Mouse (Mus musculus): Measurements from ENCODE around the gene Gucy1b2. TPM values are rescaled to one million over a fixed set of nuclear protein-coding genes. Genes with fewer than 3 reads are reported as not detected.

Gucy1b2 gene
- polyA plus RNA-seq, 1 experiment, result not detected

DNA sequence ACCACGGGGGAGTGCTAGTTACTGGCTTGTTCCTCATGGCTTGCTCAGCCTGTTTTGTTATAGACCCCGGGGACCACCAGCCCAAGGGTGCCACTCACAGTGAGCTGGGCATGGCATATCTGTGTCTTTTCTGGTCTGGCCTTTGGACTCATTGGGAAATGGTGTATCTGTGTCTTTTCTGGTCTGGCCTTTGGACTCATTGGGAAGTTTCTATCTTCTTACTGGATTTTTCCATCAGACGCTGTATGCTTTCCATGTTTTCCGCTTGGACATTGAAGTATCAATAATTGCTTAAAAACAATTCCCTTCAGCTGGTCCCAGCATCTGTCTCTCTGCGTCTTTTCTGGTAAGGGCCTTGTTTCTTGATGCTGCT, 12.7 kb upstream of the Gucy1b2 start:
- Histone ChIP-seq H3ac (ENCODE audit: control insufficient read depth, insufficient read length) (no peak overlapping the region), H3K4me2 (ENCODE audit: low read depth) (no peak overlapping the region), H3K36me3 (ENCODE audit: control insufficient read depth, insufficient read depth) (no peaks in the 10 kb centered on the region)

DNA sequence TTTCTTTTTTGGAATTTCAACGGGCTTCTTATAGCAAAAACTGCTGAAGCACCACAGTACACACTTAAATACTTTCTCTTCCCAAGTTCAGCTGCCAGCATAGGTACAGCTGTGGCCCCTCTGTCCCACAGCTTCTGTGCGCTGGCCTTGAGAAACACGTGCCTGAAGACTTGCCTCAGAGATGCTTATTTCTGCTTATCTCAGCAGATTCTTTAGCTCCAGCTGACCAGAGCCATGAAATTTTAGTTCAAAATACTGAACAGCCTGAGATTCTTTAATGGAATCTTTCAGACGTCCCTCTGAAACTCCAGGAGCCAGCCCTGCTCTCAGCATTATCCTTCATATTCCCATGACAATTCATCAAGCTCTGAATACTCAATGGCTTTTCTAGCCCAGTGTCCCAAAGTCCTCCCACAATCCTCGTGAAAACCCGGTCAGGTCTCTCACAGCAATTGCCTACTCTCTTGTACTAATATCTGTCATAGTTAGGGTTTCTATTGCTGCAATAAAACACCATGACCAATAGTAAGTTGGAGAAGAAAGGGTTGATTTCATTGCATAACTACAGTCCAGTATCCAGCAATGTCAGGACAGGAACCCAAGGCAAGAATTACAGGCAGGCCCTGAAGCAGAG, 12.1 kb upstream of the Gucy1b2 start:
- no peak for TF ChIP-seq TCF12 (IDR thresholded peaks at IDR 0.05; ENCODE audit: insufficient read depth, poor library complexity, severe bottlenecking)
- no peak for TF ChIP-seq TCF3 (IDR thresholded peaks at IDR 0.05; ENCODE audit: insufficient read length, low read depth)
- no peak for TF ChIP-seq MYOG (IDR thresholded peaks at IDR 0.05; ENCODE audit: control insufficient read depth in 1 of 3, insufficient read depth in 1 of 3, insufficient read length in 2 of 3, low read depth in 2 of 3)
- peaks cover 5% of the 10 kb centered on the region for H3K27me3 ChIP-seq (ENCODE audit: control insufficient read depth, insufficient read depth, insufficient read length)
- H3K36me3 ChIP-seq (ENCODE audit: control insufficient read depth, insufficient read depth), result no peaks in the 10 kb centered on the region
- H3K79me2 ChIP-seq (ENCODE audit: control insufficient read depth, insufficient read depth), result no peaks in the 10 kb centered on the region
- no peak overlapping the region for H3K4me2 ChIP-seq (ENCODE audit: low read depth)
- H3K4me3 ChIP-seq, result no peak overlapping the region
- no peak overlapping the region for H3ac ChIP-seq (ENCODE audit: control insufficient read depth, insufficient read length)

More for the DNA sequence above, 12.7 kb upstream of the Gucy1b2 start:
- no peak for TF ChIP-seq TCF12 (IDR thresholded peaks at IDR 0.05; ENCODE audit: insufficient read depth, poor library complexity, severe bottlenecking)
- no peak for TF ChIP-seq TCF3 (IDR thresholded peaks at IDR 0.05; ENCODE audit: insufficient read length, low read depth)
- no peak for TF ChIP-seq REST (IDR thresholded peaks at IDR 0.05; ENCODE audit: insufficient read depth, insufficient read length)
- TF ChIP-seq USF1 (IDR thresholded peaks at IDR 0.05; ENCODE audit: low read depth), result no peak
- TF ChIP-seq POLR2AphosphoS2 (IDR thresholded peaks at IDR 0.05; ENCODE audit: insufficient read length, low read depth), result no peak
- TF ChIP-seq POLR2A (IDR thresholded peaks at IDR 0.05; ENCODE audit: insufficient read length, low read depth), result no peak
- no peak for TF ChIP-seq MYOG (IDR thresholded peaks at IDR 0.05; ENCODE audit: control insufficient read depth in 1 of 3, insufficient read depth in 1 of 3, insufficient read length in 2 of 3, low read depth in 2 of 3)
- TF ChIP-seq MYOD1 (IDR thresholded peaks at IDR 0.05; ENCODE audit: control insufficient read depth in 1 of 3, insufficient read length in 2 of 3, low read depth in 2 of 3), result no peak
- TF ChIP-seq MAX (IDR thresholded peaks at IDR 0.05; ENCODE audit: low read depth), result no peak
- no peak for TF ChIP-seq E2F4 (IDR thresholded peaks at IDR 0.05; ENCODE audit: insufficient read depth)
- no peak for TF ChIP-seq SRF (IDR thresholded peaks at IDR 0.05; ENCODE audit: control insufficient read depth, insufficient read length, low read depth)
- TF ChIP-seq CEBPB (IDR thresholded peaks at IDR 0.05; ENCODE audit: insufficient read depth, poor library complexity, severe bottlenecking), result no peak
- Histone ChIP-seq H3K79me2 (ENCODE audit: control insufficient read depth, insufficient read depth) (no peaks in the 10 kb centered on the region), H3K27me3 (ENCODE audit: control insufficient read depth, insufficient read depth, insufficient read length) (peaks cover 5% of the 10 kb centered on the region), H3K4me3 (no peak overlapping the region)

DNA sequence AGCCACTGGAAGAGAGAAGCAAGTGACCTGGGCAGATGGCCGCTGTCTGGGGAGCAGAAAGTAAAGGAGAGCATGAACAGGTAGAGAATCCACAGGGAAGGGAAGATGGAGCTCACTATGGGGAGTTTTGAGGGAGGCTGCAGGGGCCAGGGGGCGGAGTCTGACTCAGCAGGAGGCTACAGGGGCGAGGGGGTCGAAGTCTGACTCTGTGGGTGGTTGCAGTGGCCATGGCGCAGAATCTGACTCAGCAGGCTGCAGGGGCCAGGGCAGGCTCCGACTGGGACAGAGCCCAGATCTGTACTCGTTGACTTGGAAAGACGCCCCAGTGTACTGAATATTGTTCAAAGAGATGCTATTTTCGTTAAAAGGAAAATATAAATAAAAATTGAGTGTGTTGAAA, 8.9 kb upstream of the Gucy1b2 start:
- Histone ChIP-seq H3K4me2 (ENCODE audit: low read depth) (no peak overlapping the region), H3K27me3 (ENCODE audit: control insufficient read depth, insufficient read depth, insufficient read length) (no peaks in the 10 kb centered on the region), H3K36me3 (ENCODE audit: control insufficient read depth, insufficient read depth) (no peaks in the 10 kb centered on the region), H3K79me2 (ENCODE audit: control insufficient read depth, insufficient read depth) (no peaks in the 10 kb centered on the region), H3ac (ENCODE audit: control insufficient read depth, insufficient read length) (no peak overlapping the region), H3K4me3 (no peak overlapping the region)
- TF ChIP-seq TCF3 (IDR thresholded peaks at IDR 0.05; ENCODE audit: insufficient read length, low read depth), result no peak
- no peak for TF ChIP-seq SRF (IDR thresholded peaks at IDR 0.05; ENCODE audit: control insufficient read depth, insufficient read length, low read depth)
- TF ChIP-seq MYOG (IDR thresholded peaks at IDR 0.05; ENCODE audit: control insufficient read depth in 1 of 3, insufficient read depth in 1 of 3, insufficient read length in 2 of 3, low read depth in 2 of 3), result no peak
- TF ChIP-seq CEBPB (IDR thresholded peaks at IDR 0.05; ENCODE audit: insufficient read depth, poor library complexity, severe bottlenecking), result no peak
- no peak for TF ChIP-seq USF1 (IDR thresholded peaks at IDR 0.05; ENCODE audit: low read depth)
- TF ChIP-seq POLR2A (IDR thresholded peaks at IDR 0.05; ENCODE audit: insufficient read length, low read depth), result no peak
- no peak for TF ChIP-seq E2F4 (IDR thresholded peaks at IDR 0.05; ENCODE audit: insufficient read depth)
- no peak for TF ChIP-seq REST (IDR thresholded peaks at IDR 0.05; ENCODE audit: insufficient read depth, insufficient read length)
- TF ChIP-seq POLR2AphosphoS2 (IDR thresholded peaks at IDR 0.05; ENCODE audit: insufficient read length, low read depth), result no peak
- TF ChIP-seq MYOD1 (IDR thresholded peaks at IDR 0.05; ENCODE audit: control insufficient read depth in 1 of 3, insufficient read length in 2 of 3, low read depth in 2 of 3), result no peak
- no peak for TF ChIP-seq TCF12 (IDR thresholded peaks at IDR 0.05; ENCODE audit: insufficient read depth, poor library complexity, severe bottlenecking)
- no peak for TF ChIP-seq MAX (IDR thresholded peaks at IDR 0.05; ENCODE audit: low read depth)

DNA sequence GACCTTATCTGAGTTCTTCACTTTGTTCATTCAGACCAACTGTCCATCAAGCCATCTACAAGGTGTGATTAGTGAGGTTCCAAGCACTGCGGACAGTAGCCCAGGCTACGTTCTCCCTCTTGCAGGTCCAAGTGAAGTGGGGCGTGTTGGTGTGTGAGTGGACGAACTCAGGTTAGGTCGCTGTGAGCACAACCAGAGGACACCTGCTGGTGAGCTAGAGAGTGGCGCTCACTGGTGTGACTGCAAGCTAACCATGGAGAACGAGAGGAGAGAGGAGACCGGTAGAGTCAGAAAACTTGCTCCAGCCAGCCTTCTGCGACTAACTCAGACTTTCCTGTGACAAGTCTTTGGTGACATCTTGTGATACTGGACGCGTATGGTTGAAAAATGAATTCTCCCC, 3.5 kb upstream of the Gucy1b2 start:
- Histone ChIP-seq H3K36me3 (ENCODE audit: control insufficient read depth, insufficient read depth) (no peaks in the 10 kb centered on the region), H3K79me2 (ENCODE audit: control insufficient read depth, insufficient read depth) (no peaks in the 10 kb centered on the region)

More for the DNA sequence above, 3.5 kb upstream of the Gucy1b2 start:
- Histone ChIP-seq H3K4me2 (ENCODE audit: low read depth) (no peak overlapping the region), H3ac (ENCODE audit: control insufficient read depth, insufficient read length) (no peak overlapping the region), H3K4me3 (no peak overlapping the region), H3K27me3 (ENCODE audit: control insufficient read depth, insufficient read depth, insufficient read length) (peaks cover 6% of the 10 kb centered on the region)
- TF ChIP-seq CEBPB (IDR thresholded peaks at IDR 0.05; ENCODE audit: insufficient read depth, poor library complexity, severe bottlenecking) (no peak), TCF3 (IDR thresholded peaks at IDR 0.05; ENCODE audit: insufficient read length, low read depth) (no peak), MAX (IDR thresholded peaks at IDR 0.05; ENCODE audit: low read depth) (no peak), REST (IDR thresholded peaks at IDR 0.05; ENCODE audit: insufficient read depth, insufficient read length) (no peak), SRF (IDR thresholded peaks at IDR 0.05; ENCODE audit: control insufficient read depth, insufficient read length, low read depth) (no peak), POLR2A (IDR thresholded peaks at IDR 0.05; ENCODE audit: insufficient read length, low read depth) (no peak), USF1 (IDR thresholded peaks at IDR 0.05; ENCODE audit: low read depth) (no peak), POLR2AphosphoS2 (IDR thresholded peaks at IDR 0.05; ENCODE audit: insufficient read length, low read depth) (no peak)
